Mouse (Mus musculus): ENCODE data around the gene Iqschfp.

The Iqschfp gene

DNA sequence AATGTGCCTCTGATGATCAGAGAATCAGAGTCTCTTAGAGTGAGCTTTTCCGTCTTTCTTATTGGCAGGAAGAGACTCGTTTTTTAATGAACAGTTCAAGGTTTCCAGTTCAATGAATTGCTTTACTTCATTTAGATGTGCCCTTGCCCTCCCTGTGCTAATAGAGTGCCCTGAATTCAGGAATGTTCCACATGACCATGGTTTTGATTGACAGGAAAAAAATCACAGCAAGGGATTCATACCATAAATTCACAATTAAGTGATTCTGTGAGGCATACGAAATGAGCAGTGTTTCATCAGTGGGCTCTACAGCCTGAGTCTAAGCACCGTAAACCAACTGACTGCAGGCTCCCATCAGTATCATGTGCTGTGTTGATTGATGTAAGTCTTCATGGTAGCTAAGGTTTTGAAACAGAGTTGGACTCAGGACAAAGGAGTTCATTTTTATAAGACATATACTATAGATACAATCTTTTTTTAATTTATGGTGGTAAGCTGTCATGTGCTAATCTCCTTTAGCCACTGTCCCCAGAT, 312.0 kb downstream of the Iqschfp start:
- DNase-seq (ENCODE audit: low read depth) = no peak

DNA sequence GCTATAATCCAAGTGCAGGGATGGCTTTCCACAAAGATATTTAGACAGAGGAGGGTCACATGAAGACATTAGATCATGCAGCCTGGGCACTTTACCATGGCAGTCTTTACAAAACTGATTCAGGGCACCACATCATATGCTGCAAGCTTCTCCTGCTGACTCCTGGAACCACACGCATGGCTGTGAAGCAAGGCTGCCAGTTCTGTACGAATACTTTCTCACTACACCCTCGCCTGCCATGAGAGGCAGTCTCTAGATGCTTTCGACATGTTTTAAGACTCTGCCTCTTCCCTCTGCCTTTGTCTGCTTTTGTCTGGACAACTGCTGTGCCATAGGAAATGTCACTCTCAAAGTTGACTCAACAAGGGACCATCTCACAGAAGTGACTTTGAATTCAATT, 318.4 kb downstream of the Iqschfp start:
- DNase-seq (ENCODE audit: low read depth) = no peak

DNA sequence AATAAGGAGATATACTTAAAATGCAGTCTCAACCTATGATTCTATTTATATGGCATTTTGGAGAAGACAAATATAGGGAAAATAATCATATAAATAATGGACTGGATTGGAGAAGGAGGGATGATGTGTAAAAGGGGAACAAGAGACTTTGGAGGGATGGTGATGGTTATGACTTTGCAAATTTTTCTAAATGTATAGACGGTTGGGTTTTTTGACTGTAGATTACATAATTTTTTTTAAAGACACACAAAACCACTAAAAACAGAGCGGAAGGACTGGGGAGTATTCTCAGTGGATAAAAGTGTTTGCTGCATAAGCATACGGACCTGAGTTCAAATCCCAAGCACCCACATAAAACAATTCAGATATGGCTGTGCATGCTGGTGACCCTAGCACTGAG, 329.4 kb downstream of the Iqschfp start:
- DNase-seq (ENCODE audit: low read depth) = no peak

DNA sequence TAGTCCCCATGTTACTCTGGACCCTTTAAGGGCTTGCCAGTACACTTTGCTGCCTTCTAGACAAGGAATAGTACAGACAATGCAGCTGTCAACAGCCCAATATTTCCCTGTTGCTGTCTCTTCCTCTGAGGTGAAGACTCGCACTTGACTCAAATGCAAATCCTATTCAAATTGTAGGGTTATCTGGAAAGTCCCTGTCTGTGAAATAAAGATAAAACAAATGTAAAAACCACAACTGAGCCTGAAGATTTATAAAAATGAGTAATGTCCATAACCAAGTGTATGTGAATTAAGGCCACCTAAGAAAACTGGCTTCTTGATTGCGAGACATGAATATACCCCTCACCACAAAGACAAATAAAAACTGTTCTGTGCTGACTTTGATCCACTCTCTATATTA, 347.9 kb downstream of the Iqschfp start:
- DNase-seq (ENCODE audit: low read depth) = no peak

DNA sequence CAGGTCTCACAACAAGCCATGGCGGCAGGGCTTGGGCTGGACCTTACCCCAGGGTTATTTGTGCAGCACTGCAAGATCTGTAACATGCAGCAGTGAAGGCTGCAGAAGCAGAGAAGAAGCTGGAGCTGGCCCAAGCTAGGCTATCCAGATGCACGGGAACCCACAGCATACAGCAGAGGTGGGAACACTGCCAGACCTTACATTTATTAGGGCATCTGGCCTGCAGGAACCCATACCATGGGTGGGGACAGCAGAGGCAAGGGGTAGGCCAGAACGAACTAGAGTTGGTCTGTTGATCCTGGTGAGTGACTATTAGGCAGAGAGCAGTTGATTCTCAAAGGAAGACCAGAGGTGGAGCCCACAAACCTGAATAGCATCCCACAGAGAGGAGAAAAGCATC, 351.2 kb downstream of the Iqschfp start:
- no peak for DNase-seq (ENCODE audit: low read depth)

DNA sequence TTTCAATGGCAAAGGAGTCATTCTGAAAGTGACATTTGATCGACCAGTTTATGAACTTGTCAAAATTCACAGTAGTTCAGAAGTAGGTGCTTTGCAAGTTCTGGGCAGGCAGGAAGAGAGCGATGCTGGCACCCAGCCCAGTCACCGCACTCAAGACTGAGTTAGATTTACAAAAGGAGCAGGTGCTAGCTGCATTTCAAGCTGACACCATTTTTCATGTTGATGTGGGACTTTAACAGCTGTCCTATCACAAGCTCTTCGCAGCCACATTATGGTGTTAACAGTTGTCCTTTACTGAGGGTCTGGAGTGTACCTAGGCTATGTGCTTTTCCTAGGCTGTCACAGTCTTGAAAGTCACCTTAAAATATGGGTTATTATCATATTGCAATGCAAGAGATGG, 354.1 kb downstream of the Iqschfp start:
- DNase-seq (ENCODE audit: low read depth) = no peak

DNA sequence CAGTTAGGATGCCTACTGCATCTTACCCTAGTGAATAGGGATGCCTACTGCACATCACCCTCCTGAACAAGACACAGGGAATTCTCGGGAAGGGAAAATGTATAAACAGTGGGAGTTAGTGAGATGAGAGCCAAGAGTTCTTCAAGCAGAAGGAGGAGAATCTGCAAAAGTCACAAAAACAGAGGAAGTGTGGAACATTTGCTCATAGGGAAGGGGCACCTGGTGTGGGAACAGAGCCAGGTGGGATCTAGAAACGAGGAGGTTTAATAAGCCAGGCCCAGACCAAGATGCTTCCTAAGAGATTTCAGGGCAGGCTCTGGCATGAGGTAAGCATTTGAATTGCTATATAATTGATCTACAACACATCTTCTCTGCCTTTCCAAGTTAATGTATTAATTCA, 358.6 kb downstream of the Iqschfp start:
- DNase-seq (ENCODE audit: low read depth) = no peak

DNA sequence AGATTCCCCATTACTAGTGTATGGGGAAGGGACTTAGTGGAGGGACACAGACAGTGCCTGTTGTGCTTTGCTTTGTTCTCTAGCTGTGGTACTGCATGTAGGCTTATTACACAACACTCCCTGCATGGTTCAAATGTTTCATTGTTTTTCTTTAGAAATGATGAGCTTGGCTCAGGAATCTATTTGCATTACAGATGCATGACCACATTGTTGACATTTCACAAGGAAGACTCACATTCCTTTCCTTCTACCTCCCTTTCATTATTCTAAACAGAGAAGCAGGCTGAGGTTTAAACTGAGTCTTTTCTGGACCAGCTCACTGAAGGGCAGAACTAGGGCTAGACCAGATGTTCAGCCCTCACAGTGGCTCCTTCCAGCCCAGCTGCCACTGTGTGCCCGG, 360.3 kb downstream of the Iqschfp start:
- DNase-seq (ENCODE audit: low read depth) = no peak

DNA sequence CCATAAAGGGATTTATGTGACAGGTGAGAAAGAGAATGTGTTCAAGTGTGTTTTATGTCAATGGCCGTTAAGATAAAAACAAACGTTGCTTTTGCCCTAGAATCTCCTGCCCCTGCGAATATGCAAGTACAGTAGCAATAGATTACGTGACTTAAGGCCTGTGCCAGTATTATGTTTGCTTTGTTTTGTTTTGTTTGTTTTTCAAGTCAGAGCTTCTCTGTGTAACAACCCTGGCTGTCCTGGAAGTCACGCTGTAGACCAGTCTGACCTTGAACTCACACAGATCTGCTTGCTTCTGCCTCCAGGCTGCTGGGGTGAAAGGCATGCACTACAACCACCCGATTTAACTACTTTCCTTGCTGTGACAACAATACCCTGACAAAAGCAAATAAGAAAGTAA, 370.3 kb downstream of the Iqschfp start:
- DNase-seq (ENCODE audit: low read depth) = no peak

DNA sequence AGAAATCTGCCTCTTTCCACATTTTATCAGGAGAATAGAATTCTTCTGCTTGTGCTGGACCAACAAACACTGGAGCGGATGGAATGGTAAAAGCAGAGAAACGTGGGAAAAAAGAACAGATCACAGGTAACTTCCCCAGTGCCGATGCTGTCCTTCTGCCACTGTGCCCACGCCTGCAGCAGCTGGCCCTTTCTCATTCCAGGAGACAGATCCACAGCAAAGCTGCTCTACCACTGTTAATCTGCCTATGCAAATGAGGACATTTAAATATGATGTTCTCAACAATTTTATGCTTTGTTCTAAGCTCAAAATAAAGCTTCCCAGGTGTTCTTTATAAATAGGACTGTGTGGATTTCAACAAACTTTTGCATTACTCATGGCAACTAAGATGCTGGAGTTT, 375.9 kb downstream of the Iqschfp start:
- DNase-seq (ENCODE audit: low read depth) = no peak

DNA sequence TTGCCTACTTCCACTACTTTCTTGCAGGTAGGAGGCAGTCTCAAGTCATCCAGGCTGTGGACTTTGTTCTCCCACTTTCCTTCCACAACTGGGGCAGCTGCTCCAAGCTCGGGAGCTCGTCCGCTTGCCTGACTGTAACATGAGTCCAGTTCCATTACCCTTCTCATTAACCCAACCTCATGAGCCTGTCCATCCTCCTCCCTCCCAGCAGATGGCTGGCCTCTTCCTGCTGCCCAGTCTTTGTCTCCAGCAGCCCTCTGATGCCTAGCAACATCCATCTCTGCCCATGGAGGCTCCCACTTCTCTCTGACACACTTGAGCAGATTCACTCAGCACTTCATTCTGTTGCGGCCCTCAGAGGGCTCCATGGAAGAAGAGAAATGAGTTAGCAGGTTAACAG, 377.2 kb downstream of the Iqschfp start:
- DNase-seq (ENCODE audit: low read depth) = no peak

DNA sequence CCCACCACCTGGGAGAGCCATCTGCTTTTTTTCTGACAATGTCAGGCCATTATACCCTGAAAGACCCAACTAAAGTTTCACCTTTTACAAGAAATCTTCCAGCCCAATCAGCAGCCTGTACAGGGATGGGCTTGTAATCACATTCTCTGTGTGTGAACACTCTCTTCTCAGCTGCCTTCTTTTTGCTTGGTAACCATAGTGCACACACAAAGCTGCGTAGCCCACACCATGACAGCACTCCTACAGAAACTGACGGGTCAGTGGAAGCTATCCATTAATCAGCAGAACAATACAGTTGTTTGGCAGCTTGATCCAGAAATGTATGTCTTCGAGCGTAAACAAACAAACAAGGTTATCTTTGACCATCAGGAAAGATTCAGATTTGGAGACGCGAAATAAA, 378.2 kb downstream of the Iqschfp start:
- DNase-seq (ENCODE audit: low read depth) = no peak

DNA sequence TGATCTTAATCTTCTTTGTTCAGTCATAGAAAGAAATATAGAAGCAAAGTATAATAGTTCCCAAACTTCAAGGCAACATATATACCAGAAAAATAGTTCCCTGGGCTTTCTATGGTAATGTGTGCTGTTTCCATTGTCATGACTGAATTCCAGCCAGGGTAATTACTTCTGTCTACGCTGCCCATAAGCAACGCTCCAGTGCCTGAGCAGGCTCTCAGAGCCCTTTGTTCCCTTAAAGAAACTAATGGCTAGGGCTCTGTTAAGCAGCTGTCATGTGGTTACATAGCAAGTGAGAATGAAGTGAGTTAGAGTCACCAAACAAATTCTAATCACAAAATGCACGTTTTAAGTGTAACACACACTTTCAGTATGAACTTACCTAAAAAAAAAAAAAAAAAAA, 379.4 kb downstream of the Iqschfp start:
- no peak for DNase-seq (ENCODE audit: low read depth)

DNA sequence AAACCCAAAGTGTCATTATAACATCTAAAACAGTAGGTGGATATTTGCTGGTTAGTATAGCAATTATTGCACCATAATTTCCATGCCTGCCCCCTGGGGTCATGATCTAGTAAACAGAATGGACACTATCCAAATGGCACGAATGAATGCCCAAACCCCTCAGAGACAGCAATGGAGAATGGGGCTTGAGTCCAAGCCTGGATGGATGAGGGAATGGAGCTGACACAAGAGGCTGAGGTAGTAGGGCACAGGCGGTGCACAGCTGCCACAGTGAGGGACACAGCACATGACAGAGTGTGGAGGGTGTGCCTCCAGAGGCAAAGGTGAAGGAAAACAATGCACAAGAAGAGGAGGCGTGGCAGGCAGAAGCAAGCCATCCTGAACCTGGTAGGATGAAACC, 379.8 kb downstream of the Iqschfp start:
- no peak for DNase-seq (ENCODE audit: low read depth)

DNA sequence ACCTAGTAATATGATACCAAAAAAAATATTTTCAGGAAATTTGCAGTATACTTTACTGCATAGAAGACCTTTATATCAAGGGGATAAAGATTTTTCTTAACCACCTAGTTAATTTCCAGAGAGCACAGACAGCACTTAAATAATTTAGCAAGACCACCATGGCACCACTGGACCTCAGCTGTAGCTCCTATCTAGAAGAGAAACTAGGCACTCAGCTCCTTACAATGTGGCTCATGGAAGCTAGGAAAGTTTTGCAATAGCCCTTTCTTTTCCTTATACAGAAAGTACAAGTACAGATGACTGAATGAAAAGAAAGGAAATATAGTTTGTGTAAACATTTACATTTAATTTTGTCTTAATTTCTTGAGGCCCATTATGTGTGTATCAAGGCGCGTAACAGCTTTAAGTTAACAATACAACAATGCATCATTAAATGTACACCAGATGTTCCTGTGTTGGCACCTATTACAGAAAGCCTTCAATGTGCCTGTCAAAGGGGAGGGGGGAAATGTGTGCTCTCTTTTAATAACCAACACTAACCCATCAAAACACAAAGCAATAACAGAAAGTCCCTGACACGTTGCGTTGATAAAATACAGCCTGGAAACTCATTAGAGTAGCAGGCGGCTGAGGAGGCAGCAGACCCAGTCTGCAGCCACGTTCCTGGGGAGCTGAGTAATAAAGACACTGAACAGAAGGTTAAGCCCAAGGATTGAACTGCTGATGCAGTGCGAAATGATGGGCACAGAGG, 391.0 kb downstream of the Iqschfp start:
- no peak for DNase-seq (ENCODE audit: low read depth)

DNA sequence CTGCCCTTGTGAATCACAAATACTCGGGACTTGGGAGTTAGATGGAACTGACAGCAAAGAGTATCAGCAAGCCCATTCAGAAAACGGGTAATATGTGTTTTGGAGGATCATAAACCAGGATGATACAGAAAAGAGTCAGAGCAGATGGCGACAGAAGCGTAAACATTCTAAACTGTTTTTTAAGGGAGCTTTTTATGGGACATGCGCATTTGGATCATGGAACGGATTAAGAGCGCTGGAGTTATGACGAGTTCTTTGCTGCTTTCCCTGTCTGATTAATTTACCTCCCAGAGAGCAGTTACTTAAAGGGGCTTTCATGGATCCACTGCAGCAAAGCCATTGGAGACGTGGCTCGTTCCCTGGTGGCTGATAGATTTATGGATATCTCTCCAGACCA, 391.6 kb downstream of the Iqschfp start:
- DNase-seq (ENCODE audit: low read depth) = no peak

DNA sequence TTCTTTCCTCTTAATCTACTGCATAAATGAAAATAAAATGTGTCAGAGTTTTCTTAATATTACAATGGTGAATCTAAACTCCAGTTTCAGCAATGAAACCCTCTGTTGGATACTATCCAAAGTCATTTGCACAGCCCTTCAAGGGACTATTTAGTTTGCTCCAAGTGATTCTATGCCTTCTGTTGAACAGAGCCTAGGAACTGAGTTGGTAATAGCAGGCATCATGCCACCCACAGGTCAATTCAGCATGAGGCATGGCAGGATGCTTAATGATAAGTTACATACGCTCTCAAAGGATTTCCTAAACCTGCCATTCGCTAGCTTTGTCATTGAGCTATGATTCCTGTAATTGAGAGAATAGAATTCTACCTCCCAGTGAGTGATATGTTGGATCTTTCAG, 392.5 kb downstream of the Iqschfp start:
- DNase-seq (ENCODE audit: low read depth) = no peak

DNA sequence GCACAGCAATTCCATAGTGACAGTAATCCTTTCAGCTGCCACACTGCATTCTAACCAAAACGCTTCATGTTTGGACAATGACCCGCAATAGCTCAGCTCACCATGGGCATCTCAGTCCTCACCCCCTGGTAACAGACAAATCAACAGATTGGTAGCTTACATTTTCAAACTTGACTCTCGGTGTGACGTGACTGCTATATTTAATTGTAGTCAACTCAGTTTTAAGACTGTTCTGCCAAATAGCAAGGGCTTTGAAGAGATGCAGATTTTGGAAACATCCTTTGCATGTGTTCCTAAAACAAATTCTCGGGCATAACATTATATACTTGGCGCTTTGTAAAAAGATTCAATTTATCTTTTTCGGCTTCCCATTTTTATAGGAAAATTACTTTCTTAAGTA, 404.7 kb downstream of the Iqschfp start:
- no peak for DNase-seq (ENCODE audit: low read depth)

DNA sequence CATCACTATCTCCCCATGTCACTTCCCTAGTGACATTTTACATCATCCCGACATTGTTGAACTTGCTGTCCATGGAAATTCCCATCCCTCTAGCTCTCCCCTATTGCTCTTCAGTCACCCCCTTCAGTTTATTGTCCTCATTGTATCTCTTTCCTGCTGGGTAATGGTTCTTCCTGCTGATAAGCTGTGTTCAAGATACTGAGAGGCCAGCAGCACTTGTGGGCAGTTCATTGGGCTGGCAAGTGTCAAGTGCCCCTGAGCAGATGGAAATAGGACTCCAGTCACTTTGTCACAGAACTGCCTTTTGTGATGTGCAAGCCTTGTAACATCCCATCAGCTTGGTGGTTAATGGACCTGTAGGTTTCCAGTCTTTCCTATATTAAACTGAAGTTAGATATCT, 413.6 kb downstream of the Iqschfp start:
- no peak for DNase-seq (ENCODE audit: low read depth)

DNA sequence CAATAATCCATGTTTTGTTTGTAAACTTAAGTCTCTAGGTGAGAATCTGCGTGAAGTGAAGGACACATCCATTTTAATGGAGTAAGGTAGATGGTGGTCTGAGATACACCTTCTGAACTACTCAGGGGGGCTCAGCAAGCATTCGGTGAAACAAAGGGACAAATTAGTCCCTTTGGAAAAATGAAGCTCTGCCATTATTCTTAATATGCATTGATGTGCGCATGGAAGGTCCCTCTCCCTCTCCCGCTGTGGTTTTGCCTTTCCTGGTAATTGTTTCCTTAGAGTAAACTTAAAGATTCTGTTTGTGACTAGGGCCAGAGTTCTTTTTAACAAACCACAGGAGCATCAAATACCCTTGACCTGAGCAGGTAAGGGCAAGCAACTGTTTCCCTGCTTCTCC, 414.7 kb downstream of the Iqschfp start:
- no peak for DNase-seq (ENCODE audit: low read depth)

DNA sequence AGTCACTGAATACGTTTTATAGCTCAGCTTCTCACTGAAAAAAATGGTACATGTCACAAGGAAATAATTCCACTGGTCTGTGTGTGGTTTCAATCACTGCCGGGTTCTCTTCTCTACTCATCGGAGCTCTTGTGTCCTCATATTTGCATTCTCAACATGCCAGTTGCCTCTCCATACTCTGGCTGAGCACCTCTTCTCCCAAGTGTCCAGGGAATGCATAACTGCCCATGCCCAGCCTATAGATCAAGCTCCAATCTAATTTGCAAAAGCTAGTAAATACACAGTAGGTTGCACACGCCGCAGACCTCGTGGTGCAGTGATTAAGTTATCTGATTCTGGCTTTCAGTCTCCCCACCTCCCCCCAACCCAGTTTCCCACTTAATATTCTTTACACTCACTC, 433.5 kb downstream of the Iqschfp start:
- DNase-seq (ENCODE audit: low read depth) = no peak

DNA sequence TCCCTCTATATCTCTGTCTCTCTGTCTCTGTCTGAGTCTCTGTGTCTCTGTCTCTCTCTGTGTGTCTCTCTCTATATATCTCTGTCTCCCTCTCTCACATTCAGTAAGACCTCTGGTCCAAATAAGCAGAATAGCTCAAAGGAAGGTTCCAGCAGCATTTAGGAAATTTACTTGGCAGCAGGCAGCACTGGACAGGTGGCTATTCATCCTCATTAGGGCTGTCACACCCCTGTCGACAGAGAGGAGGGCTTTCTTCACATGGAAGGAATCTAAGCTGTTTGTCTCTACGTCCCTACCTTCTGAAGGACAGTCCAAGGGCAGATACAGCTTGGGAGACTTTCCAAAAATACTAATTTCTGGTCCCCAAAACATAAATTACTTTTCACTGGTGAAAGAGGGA, 440.5 kb downstream of the Iqschfp start:
- no peak for DNase-seq (ENCODE audit: low read depth)

DNA sequence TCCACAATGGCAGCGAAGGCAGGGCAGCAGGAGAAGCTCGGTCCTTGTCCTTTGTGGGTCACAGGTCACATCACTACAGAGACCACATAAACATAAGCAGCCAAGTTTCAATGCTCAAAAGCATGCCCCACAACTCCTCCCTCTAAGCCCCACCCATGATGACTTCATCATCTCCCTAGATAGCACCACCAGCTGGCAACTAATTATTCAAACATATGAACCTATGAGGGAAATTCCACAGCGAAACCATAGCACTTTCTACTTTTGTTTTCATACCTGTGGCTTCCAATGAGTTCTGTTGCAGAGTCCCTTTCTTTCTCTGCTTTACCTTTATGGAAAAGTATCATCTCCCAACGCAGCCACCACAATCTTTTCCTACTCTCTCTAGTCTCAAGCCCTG, 443.5 kb downstream of the Iqschfp start:
- DNase-seq (ENCODE audit: low read depth) = no peak

DNA sequence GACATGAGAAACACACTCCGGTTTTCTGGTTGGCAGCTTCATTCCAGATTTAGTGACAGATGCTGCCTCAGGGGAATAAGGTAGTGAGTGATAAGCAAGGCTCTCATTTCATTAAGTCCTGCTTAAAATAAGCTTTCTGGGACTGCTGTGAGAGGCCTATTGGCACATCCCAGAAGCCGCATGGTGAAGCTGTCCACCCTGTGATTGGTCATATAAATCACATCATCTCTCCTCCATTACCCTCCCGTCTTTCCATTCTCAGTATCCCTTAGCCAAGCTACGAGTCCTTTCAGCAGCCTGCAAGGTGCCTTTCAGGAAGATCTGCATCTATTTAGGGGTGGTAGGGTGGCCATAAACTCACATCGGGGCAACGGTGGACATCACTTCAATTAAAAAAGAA, 458.6 kb downstream of the Iqschfp start:
- DNase-seq (ENCODE audit: low read depth) = no peak
